Mouse (Mus musculus) MEL (cell line): ENCODE results near the gene Wee1. TPM values are rescaled to one million over a fixed set of nuclear protein-coding genes. Genes with fewer than 3 reads are reported as not detected.
"Not testable (repeated sequence)": the region's sequence is repeated elsewhere in the genome, so short reads cannot be mapped to it uniquely, and the experiment has no call there.

ENCODE experiments used
- DNase-seq: peaks from one replicate; pipeline ENCODE4 v3.0.0; 2011; ENCODE audit warnings: low read depth, low spot score
- H3K27ac ChIP-seq: 2 replicates; pipeline ENCODE4 v1.5.1; 2012; ENCODE audit warnings: low read depth, mild to moderate bottlenecking, control low read depth, low read length, moderate library complexity; ENCODE audit not compliant: control insufficient read depth
- H3K27me3 ChIP-seq, 2 experiments: fragments of 150-350 bp in 1 of 2; sonication (generic) in 1 of 2; 2 replicates each; pipeline ENCODE4 v1.6.1; 2012; ENCODE audit warnings: low read length in 2 of 2, mild to moderate bottlenecking in 2 of 2, improper control_type of control experiment in 1 of 2, moderate library complexity in 1 of 2; ENCODE audit not compliant: insufficient read depth in 2 of 2, control insufficient read depth in 1 of 2
- H3K36me3 ChIP-seq, 2 experiments: 2 replicates each; pipeline ENCODE4 v1.6.1; 2012 to 2014; ENCODE audit warnings: low read length in 2 of 2, improper control_type of control experiment in 1 of 2, inconsistent platforms in 1 of 2, mild to moderate bottlenecking in 1 of 2; ENCODE audit not compliant: insufficient read depth in 2 of 2, control insufficient read depth in 1 of 2
- H3K4me1 ChIP-seq, 2 experiments: fragments of 150-350 bp in 1 of 2; sonication (generic) in 1 of 2; 2 replicates each; pipeline ENCODE4 v1.6.1; 2012; ENCODE audit warnings: low read length in 2 of 2, improper control_type of control experiment in 1 of 2, mild to moderate bottlenecking in 1 of 2; ENCODE audit not compliant: insufficient read depth in 2 of 2, control insufficient read depth in 1 of 2
- H3K4me3 ChIP-seq, 2 experiments: fragments of 150-350 bp in 1 of 2; sonication (generic) in 1 of 2; 2 replicates each; pipeline ENCODE4 v1.5.1; 2012; ENCODE audit warnings: low read depth in 2 of 2, low read length in 2 of 2, mild to moderate bottlenecking in 2 of 2, moderate library complexity in 2 of 2, control low read depth in 1 of 2, improper control_type of control experiment in 1 of 2; ENCODE audit not compliant: control insufficient read depth in 1 of 2, insufficient read depth in 1 of 2
- H3K79me2 ChIP-seq: 2 replicates; pipeline ENCODE4 v1.6.1; 2012; ENCODE audit warnings: mild to moderate bottlenecking, low read length, moderate library complexity; ENCODE audit not compliant: control insufficient read depth, poor library complexity, insufficient read depth
- H3K9ac ChIP-seq: 2 replicates; pipeline ENCODE4 v1.6.1; 2012; ENCODE audit warnings: low read depth, mild to moderate bottlenecking, control low read depth, low read length, moderate library complexity; ENCODE audit not compliant: control insufficient read depth, poor library complexity, severe bottlenecking
- H3K9me3 ChIP-seq: fragments of 150-350 bp; sonication (generic); replicated peaks from 2 replicates; pipeline ENCODE4 v1.6.1; 2012; ENCODE audit warnings: mild to moderate bottlenecking, low read length, improper control_type of control experiment, moderate library complexity; ENCODE audit not compliant: insufficient read depth
- CTCF ChIP-seq, 3 experiments: IDR thresholded peaks in 2 of 3; conservative IDR thresholded peaks in 1 of 3; 2 replicates each; pipeline ENCODE4 v1.5.1; 2011 to 2012; ENCODE audit warnings: low read length in 3 of 3, low read depth in 2 of 3, mild to moderate bottlenecking in 2 of 3, improper control_type of control experiment in 1 of 3, inconsistent platforms in 1 of 3, mixed read lengths in 1 of 3, moderate library complexity in 1 of 3; ENCODE audit not compliant: control insufficient read depth in 1 of 3, insufficient read depth in 1 of 3, poor library complexity in 1 of 3, severe bottlenecking in 1 of 3
- HCFC1 ChIP-seq: IDR thresholded peaks from 2 replicates; pipeline ENCODE4 v1.6.1; 2012; ENCODE audit warnings: low read depth, mild to moderate bottlenecking, inconsistent platforms, low read length, improper control_type of control experiment, moderate library complexity
- MAFK ChIP-seq: IDR thresholded peaks from 2 replicates; pipeline ENCODE4 v1.6.1; 2011; ENCODE audit warnings: low read depth, mild to moderate bottlenecking, low read length, improper control_type of control experiment, borderline replicate concordance
- MAX ChIP-seq: IDR thresholded peaks from 2 replicates; pipeline ENCODE4 v1.6.1; 2011; ENCODE audit warnings: low read length, improper control_type of control experiment
- MEF2A ChIP-seq: IDR thresholded peaks from 2 replicates; pipeline ENCODE4 v1.6.1; 2014; ENCODE audit warnings: low read depth, mild to moderate bottlenecking, inconsistent platforms, low read length, improper control_type of control experiment; ENCODE audit not compliant: poor library complexity, insufficient replicate concordance, severe bottlenecking; ENCODE audit errors: extremely low read depth
- NRF1 ChIP-seq: IDR thresholded peaks from 2 replicates; pipeline ENCODE4 v1.6.1; 2014; ENCODE audit warnings: low read depth, mild to moderate bottlenecking, inconsistent platforms, low read length, improper control_type of control experiment, moderate library complexity; ENCODE audit not compliant: poor library complexity, insufficient read depth, severe bottlenecking
- TBP ChIP-seq: IDR thresholded peaks from 2 replicates; pipeline ENCODE4 v1.8.0; 2011; ENCODE audit warnings: low read depth, low read length, improper control_type of control experiment
- UBTF ChIP-seq: IDR thresholded peaks from 2 replicates; pipeline ENCODE4 v1.6.1; 2012; ENCODE audit warnings: low read depth, mild to moderate bottlenecking, inconsistent platforms, low read length, improper control_type of control experiment, moderate library complexity, borderline replicate concordance; ENCODE audit not compliant: insufficient read depth
- ZMIZ1 ChIP-seq: IDR thresholded peaks from 2 replicates; pipeline ENCODE4 v1.6.1; 2012; ENCODE audit warnings: low read depth, mild to moderate bottlenecking, inconsistent platforms, low read length, improper control_type of control experiment, moderate library complexity
- ZNF384 ChIP-seq: IDR thresholded peaks from 2 replicates; pipeline ENCODE4 v1.6.1; 2012; ENCODE audit warnings: low read depth, mild to moderate bottlenecking, inconsistent platforms, low read length, improper control_type of control experiment
- polyA plus RNA-seq, 2 experiments: library from polyadenylated mRNA; stranded (reverse) in 1 of 2; unstranded in 1 of 2; fragments of >175 nt in 1 of 2; fragments of >200 nt in 1 of 2; gene quantifications; 2 replicates each; pipeline versions ENCODE4 v1.2.1 to v1.2.4; 2012; ENCODE audit warnings: low replicate concordance in 2 of 2, low read depth in 1 of 2; ENCODE audit not compliant: insufficient read length in 2 of 2, insufficient read depth in 1 of 2, missing spikeins in 1 of 2
- total RNA-seq: library from RNA; depleted of rRNA; stranded (reverse); fragments of 300-350 nt; gene quantifications from 2 replicates; pipeline ENCODE4 v1.2.3, GENCODE M21; 2012

The Wee1 gene
- total and polyA plus RNA-seq, 3 experiments = 9.3 to 23.0 TPM; not detected in 1

DNA sequence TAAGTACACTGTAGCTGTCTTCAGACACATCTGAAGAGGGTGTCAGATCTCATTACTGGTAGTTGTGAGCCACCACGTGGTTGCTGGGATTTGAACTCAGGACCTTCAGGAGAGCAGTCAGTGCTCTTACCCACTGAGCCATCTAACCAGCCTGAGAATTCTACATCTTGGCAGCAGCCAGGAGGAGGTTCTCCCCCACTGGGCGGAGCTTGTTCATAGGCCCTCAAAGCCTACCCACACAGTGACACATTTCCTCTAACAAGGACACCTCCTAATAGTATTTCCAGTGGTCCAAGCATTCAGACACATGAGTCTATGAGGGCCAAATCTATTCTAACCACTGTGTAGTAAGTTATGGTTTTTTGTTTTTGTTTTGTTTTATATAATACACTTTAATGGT, 6.7 kb downstream of the Wee1 start:
- Histone ChIP-seq H3K9me3 (no peaks in the 10 kb centered on the region), H3K4me3 (no peak overlapping the region), H3K9ac (no peak overlapping the region), H3K4me1 (peaks cover 0 to 9% of the 10 kb centered on the region in 2 experiments; a peak in 2 of 4 replicates), H3K27ac (no peak overlapping the region), H3K79me2 (peaks cover 26% of the 10 kb centered on the region), H3K27me3 (no peaks in the 10 kb centered on the region), H3K36me3 (peaks cover 21 to 41% of the 10 kb centered on the region in 2 experiments)
- TF ChIP-seq TBP (peak; percentile 94), NRF1 (no peak), ZMIZ1 (no peak), UBTF (no peak)
- peak; percentile 46 for DNase-seq

DNA sequence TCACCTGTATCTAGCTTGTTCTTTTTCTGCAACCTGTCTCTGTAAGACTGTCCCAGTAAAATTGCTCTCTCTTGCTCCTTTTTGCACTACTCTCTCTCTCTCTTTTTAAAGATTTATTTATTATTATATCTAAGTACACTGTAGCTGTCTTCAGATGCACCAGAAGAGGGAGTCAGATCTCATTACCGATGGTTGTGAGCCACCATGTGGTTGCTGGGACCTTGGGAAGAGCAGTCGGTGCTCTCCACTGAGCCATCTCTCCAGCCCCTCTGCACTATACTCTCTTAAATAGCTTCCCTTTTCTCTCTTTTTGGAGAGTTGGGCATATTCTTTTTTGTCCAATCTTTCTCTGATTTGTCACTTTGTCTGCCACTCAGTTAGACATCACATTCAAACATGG, 10.4 kb downstream of the Wee1 start:
- TF ChIP-seq CTCF (IDR thresholded peaks at IDR 0.05 in 2 of 3, conservative IDR thresholded peaks at IDR 0.05 in 1 of 3; ENCODE audit: control insufficient read depth in 1 of 3, insufficient read depth in 1 of 3, low read depth in 2 of 3, low read length in 3 of 3, poor library complexity in 1 of 3, severe bottlenecking in 1 of 3) = peak in 1 of 3 experiments; percentile 9; a peak in 1 of 6 replicates
- not testable (repeated sequence) for H3K9ac ChIP-seq
- peaks cover 8 to 52% of the 10 kb centered on the region in 2 experiments for H3K36me3 ChIP-seq

DNA sequence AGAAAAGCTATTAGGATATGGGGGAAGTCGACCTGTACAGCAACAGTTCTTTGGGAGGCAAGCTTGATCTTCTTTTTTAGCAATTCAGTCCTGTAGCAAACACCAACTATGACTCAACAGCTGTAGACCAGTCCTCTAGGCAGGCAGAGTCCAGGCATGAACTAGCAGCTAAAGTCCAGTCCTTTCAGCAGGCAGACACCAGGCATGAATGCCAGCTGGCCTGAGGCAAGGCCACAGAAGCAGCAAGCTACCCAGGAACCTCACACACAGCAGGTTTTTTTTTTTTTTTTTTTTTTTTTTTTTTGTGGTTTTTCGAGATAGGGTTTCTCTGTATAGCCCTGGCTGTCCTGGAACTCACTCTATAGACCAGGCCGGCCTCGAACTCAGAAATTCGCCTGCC, 12.1 kb downstream of the Wee1 start:
- Histone ChIP-seq H3K4me3 (no peak overlapping the region), H3K27ac (no peak overlapping the region), H3K36me3 (peaks cover 2 to 59% of the 10 kb centered on the region in 2 experiments), H3K9ac (no peak overlapping the region), H3K4me1 (no peaks in the 10 kb centered on the region), H3K79me2 (peaks cover 2% of the 10 kb centered on the region; the same call in 1 of the 2 replicates), H3K27me3 (no peaks in the 10 kb centered on the region), H3K9me3 (no peaks in the 10 kb centered on the region)
- no peak for DNase-seq
- peak; percentile 61; the same call in 1 of the 2 replicates for TF ChIP-seq ZNF384
- no peak for TF ChIP-seq MEF2A

More for the DNA sequence above, 10.4 kb downstream of the Wee1 start:
- not testable (repeated sequence) for H3K27ac ChIP-seq, H3K4me1 ChIP-seq, H3K9me3 ChIP-seq, H3K27me3 ChIP-seq, DNase-seq, H3K4me3 ChIP-seq, H3K79me2 ChIP-seq

DNA sequence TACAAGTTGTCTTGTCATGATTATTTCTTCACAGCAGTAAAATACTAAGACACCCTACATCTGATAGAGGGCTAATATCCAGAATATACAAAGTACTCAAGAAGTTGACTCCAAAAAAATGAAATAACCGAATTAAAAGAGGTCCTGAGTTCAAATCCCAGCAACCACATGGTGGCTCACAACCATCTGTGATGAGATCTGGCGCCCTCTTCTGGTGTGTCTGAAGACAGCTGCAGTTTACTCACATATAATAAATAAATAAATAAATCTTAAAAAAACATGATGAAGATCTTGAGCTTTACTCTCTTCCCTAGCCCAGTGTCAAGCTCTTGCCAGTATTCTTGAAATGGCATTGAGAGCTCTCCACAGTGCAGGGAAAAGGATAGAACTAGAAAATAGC, 16.7 kb downstream of the Wee1 start:
- Histone ChIP-seq H3K4me1 (no peaks in the 10 kb centered on the region), H3K27me3 (no peaks in the 10 kb centered on the region), H3K9ac (no peak overlapping the region), H3K9me3 (no peaks in the 10 kb centered on the region), H3K79me2 (no peaks in the 10 kb centered on the region; the same call in 1 of the 2 replicates), H3K27ac (no peak overlapping the region), H3K36me3 (peaks cover 3 to 56% of the 10 kb centered on the region in 2 experiments), H3K4me3 (no peak overlapping the region)
- DNase-seq = no peak
- TF ChIP-seq HCFC1 (no peak), MAX (no peak), MAFK (no peak), CTCF (IDR thresholded peaks at IDR 0.05 in 2 of 3, conservative IDR thresholded peaks at IDR 0.05 in 1 of 3; ENCODE audit: control insufficient read depth in 1 of 3, insufficient read depth in 1 of 3, low read depth in 2 of 3, low read length in 3 of 3, poor library complexity in 1 of 3, severe bottlenecking in 1 of 3) (peak; percentile 19 to 39 (median 37); a peak in 5 of 6 replicates)
- TF ChIP-seq, all 39 proteins: peak for 1
